Mouse (Mus musculus) lung, adult 2 months (tissue): ENCODE results near the gene Galnt5.

Source experiments
- CTCF ChIP-seq: fragments of 200-500 bp; IDR thresholded peaks from 2 replicates; pipeline ENCODE4 v1.5.1; 2011; ENCODE audit warnings: mild to moderate bottlenecking, low read length, control low read depth; ENCODE audit not compliant: insufficient read depth
- POLR2A ChIP-seq: fragments of 200-500 bp; IDR thresholded peaks from 2 replicates; pipeline ENCODE4 v1.6.1; 2011; ENCODE audit warnings: low read depth, mild to moderate bottlenecking, control low read depth, low read length, borderline replicate concordance; ENCODE audit errors: extremely low read depth

GRCm38 (mm10) chr2:57982248-57982647 is 15.4 kb upstream of the Galnt5 start:
- no peak for TF ChIP-seq POLR2A
- no peak for TF ChIP-seq CTCF
